Mouse (Mus musculus) intestine, postnatal 0 days (tissue): ENCODE data around the gene Eef1e1. TPM values are rescaled to one million over a fixed set of nuclear protein-coding genes. Genes with fewer than 3 reads are reported as not detected.
A peak's percentile ranks its signal among the peaks of the same experiment; 100 is the strongest.
"Not testable (repeated sequence)": the region's sequence is repeated elsewhere in the genome, so short reads cannot be mapped to it uniquely, and the experiment has no call there.

Experiments used
- ATAC-seq: fragments of 200-750 bp; cut with Nextera tagmentation; 2 replicates; pipeline ENCODE4 v1.8.0; 2017; ENCODE audit warnings: mild to moderate bottlenecking, moderate TSS enrichment, moderate library complexity
- H3K27ac ChIP-seq: fragments of 300-500 bp; sonication (generic); 2 replicates; pipeline ENCODE4 v1.5.1; 2014; ENCODE audit warnings: mild to moderate bottlenecking, low read depth, low read length, moderate library complexity
- H3K27me3 ChIP-seq: fragments of 300-500 bp; sonication (generic); replicated peaks from 2 replicates; pipeline ENCODE4 v1.6.1; 2014; ENCODE audit warnings: low read length, mixed read lengths; ENCODE audit not compliant: control insufficient read depth, insufficient read depth
- H3K36me3 ChIP-seq: fragments of 300-500 bp; sonication (generic); 2 replicates; pipeline ENCODE4 v1.6.1; 2014; ENCODE audit warnings: mild to moderate bottlenecking, moderate library complexity; ENCODE audit not compliant: control insufficient read depth, insufficient read depth
- H3K4me1 ChIP-seq: fragments of 300-500 bp; sonication (generic); replicated peaks from 2 replicates; pipeline ENCODE4 v1.6.1; 2014; ENCODE audit warnings: antibody characterized with exemption, low read length, mixed read lengths; ENCODE audit not compliant: control insufficient read depth, insufficient read depth
- H3K4me2 ChIP-seq: fragments of 300-500 bp; sonication (generic); replicated peaks from 2 replicates; pipeline ENCODE4 v1.6.1; 2014; ENCODE audit warnings: low read depth, mild to moderate bottlenecking, moderate library complexity
- H3K4me3 ChIP-seq: fragments of 300-500 bp; sonication (generic); 2 replicates; pipeline ENCODE4 v1.5.1; 2014; ENCODE audit warnings: low read depth, low read length
- H3K9ac ChIP-seq: fragments of 300-500 bp; sonication (generic); 2 replicates; pipeline ENCODE4 v1.6.1; 2014; ENCODE audit warnings: mild to moderate bottlenecking, low read depth, low read length
- H3K9me3 ChIP-seq: fragments of 300-500 bp; sonication (generic); 2 replicates; pipeline ENCODE4 v1.6.1; 2016; ENCODE audit warnings: mixed run types; ENCODE audit not compliant: control insufficient read depth
- CTCF ChIP-seq: sonication (generic); IDR thresholded peaks from 2 replicates; pipeline ENCODE4 v1.5.1; 2016; ENCODE audit warnings: low read depth, mild to moderate bottlenecking, control low read depth, antibody characterized with exemption, moderate library complexity
- WGBS: fragments of 180-500 bp; shearing (Covaris S2); extraction: QIAGEN DNeasy Blood & Tissue Kit; methylation state at CpG from one replicate; pipeline ENCODE4 v1.1.7; 2014; 5-methylcytosine and 5-hydroxymethylcytosine counted together
- polyA plus RNA-seq: library from polyadenylated mRNA; unstranded; fragments of >200 nt; fragmentation: Nextera tagmentation; extraction: Ambion mirVana; gene quantifications from 2 replicates; pipeline ENCODE4 v1.2.1, GENCODE M21; 2015

Eef1e1 gene
- polyA plus RNA-seq, 1 experiment from 2014 or later, result 34.9 TPM

DNA sequence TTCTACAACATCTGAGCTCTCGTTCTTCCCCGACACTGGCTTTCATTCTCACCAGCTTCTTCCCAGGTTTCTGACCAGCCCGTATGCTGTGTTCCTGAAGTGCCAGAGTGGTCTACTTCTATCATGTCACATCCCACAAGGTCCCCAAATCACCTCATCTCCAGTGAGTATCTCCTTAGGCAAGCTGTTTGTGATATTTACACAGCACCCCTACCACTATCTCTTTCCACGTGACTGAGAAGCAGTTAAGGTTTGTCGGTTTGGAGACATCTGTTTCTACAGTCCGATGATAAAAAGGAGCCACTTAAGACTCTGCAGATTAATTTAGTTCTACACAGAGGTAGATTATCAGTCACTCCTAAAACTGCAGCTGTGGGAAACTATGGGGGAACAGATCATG lies 26.3 kb downstream of the Eef1e1 start:
- no peaks in the 10 kb centered on the region for H3K4me1 ChIP-seq
- H3K9ac ChIP-seq, result no peak overlapping the region
- no peak overlapping the region for H3K4me3 ChIP-seq
- no peak for TF ChIP-seq CTCF
- H3K9me3 ChIP-seq, result no peaks in the 10 kb centered on the region
- H3K36me3 ChIP-seq, result 0 out of 2 replicates have a peak, but pooled peaks cover 6% of the 10 kb centered on the region
- no peak overlapping the region for H3K27ac ChIP-seq
- no peaks in the 10 kb centered on the region for H3K27me3 ChIP-seq
- no peak overlapping the region for H3K4me2 ChIP-seq
- no peak for ATAC-seq
- 78% methylated on average over 6 of the region's 6 CpGs for WGBS

- H3K27ac ChIP-seq, result no peak overlapping the region
- H3K27me3 ChIP-seq, result no peaks in the 10 kb centered on the region
- WGBS, result 43% methylated on average over 6 of the region's 6 CpGs
- H3K4me1 ChIP-seq, result no peaks in the 10 kb centered on the region
- no peak overlapping the region for H3K4me2 ChIP-seq
- no peaks in the 10 kb centered on the region for H3K9me3 ChIP-seq
- no peak for ATAC-seq
- no peak for TF ChIP-seq CTCF
- no peak overlapping the region for H3K9ac ChIP-seq
- peaks cover 13% of the 10 kb centered on the region; the same call in 1 of the 2 replicates for H3K36me3 ChIP-seq
- no peak overlapping the region for H3K4me3 ChIP-seq
Observed at GRCm38 (mm10) chr13:38626229-38626525, 32.7 kb downstream of the Eef1e1 start.

DNA sequence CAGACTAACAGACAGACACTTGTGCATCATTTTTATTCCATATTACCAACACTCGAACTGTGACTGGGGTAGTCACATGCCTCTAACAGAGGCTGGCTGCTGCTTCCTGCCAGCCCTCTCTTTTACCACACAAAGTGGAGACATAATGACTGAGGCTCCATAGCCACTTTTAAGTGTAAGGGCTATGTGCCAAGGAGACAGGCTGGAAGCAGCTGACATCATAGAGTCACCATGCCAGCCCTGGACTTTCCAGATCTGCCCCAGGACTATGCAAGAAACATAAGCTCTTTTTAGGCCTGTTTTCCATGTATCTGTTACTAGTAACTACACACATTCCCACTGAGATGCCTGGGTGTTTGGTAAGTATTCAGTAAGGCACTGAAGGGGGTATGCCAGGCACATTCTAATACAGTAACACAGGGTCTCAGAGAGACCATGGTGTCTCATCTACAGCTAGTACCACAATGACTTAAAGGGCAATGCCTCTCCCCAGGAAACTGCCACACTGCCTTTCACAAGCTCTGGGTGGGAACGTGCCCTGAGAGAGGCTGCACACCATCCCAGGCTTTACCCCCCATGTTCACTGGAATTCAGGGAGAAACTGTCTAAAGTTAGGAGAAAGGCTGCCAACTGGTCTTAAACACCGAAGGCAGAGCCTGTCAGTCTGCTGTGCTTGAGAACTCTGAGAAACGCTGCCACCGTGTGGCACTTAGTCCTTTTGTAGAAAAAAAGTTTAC lies 33.2 kb downstream of the Eef1e1 start:
- Histone ChIP-seq H3K4me2 (no peak overlapping the region), H3K9ac (no peak overlapping the region), H3K36me3 (peaks cover 13% of the 10 kb centered on the region; the same call in 1 of the 2 replicates), H3K4me3 (no peak overlapping the region), H3K27ac (no peak overlapping the region), H3K9me3 (no peaks in the 10 kb centered on the region), H3K4me1 (no peaks in the 10 kb centered on the region), H3K27me3 (no peaks in the 10 kb centered on the region)
- peak; percentile 56 for TF ChIP-seq CTCF
- ATAC-seq, result no peak
- WGBS, result 27% methylated on average over 5 of the region's 5 CpGs

DNA sequence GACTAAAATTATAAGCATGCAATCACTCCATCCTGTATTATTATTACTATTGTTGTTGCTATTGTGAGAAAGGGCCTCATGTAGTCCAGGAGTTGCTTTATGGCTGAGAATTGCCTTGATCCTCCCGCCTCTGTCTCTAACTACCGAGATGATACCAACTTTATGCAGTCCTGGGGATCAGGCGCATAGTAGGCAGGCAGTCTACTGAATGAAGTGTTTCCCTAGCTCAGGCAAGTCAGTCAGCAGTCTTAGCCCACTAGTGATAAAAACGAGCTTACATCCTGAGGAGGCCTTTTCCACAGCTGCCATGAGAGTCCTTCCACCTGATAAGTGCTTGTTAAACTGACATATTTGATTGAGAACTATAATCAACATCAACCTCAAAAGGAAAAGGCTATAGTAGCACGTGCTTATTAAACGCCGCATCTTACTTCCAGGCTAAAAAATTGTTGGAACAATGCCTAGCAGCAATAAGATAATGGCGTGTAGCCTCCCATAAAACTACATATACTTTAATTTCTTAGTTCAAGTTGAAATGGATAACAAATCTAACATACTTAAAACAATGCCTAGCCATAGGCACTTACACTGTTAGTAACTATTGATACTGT lies 34.5 kb downstream of the Eef1e1 start:
- no peaks in the 10 kb centered on the region for H3K9me3 ChIP-seq
- ATAC-seq, result no peak
- H3K4me3 ChIP-seq, result no peak overlapping the region
- H3K4me2 ChIP-seq, result no peak overlapping the region
- H3K27ac ChIP-seq, result no peak overlapping the region
- 84% methylated on average over 8 of the region's 8 CpGs for WGBS
- no peaks in the 10 kb centered on the region for H3K27me3 ChIP-seq
- H3K4me1 ChIP-seq, result no peaks in the 10 kb centered on the region
- H3K36me3 ChIP-seq, result peaks cover 11% of the 10 kb centered on the region; the same call in 1 of the 2 replicates
- no peak for TF ChIP-seq CTCF
- H3K9ac ChIP-seq, result no peak overlapping the region

GRCm38 (mm10) chr13:38623296-38623695 lies 35.6 kb downstream of the Eef1e1 start:
- Histone ChIP-seq H3K27me3 (no peaks in the 10 kb centered on the region), H3K9ac (no peak overlapping the region), H3K36me3 (peaks cover 11% of the 10 kb centered on the region; the same call in 1 of the 2 replicates), H3K4me3 (no peak overlapping the region), H3K4me2 (no peak overlapping the region), H3K27ac (no peak overlapping the region), H3K9me3 (no peaks in the 10 kb centered on the region), H3K4me1 (no peaks in the 10 kb centered on the region)
- no peak for ATAC-seq
- TF ChIP-seq CTCF, result no peak
- WGBS, result 88% methylated on average over 5 of the region's 5 CpGs

GRCm38 (mm10) chr13:38618001-38618630 lies 40.7 kb downstream of the Eef1e1 start:
- not testable (repeated sequence) for H3K9me3 ChIP-seq, H3K27me3 ChIP-seq, H3K4me2 ChIP-seq, H3K36me3 ChIP-seq, ATAC-seq, H3K4me1 ChIP-seq, H3K27ac ChIP-seq, H3K9ac ChIP-seq, H3K4me3 ChIP-seq
- 66% methylated on average over 4 of the region's 4 CpGs for WGBS
